Comparison of ENCODE assay signal across 15 mouse cellular contexts in the genomic region with DNA sequence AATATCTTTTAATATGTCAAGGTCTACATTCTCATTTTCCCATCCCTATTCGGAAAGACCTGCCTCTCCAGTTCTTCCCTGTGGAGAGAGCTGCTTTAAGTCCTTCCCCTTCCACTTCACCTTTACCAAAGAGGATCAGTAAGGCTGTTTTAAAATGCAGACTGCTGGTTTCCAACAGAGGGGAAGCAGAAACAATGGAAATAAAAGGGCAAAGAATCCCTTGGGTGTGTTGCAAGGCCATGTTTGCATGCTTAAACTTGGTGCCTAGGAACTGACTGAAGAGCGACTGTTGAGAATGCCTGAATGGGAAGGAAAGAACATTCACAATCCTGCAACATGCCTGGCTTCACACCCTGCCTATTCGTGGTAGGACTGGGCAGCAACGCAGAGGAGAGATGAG.
"Had no signal": no experiment of that assay in that cellular context is flagged by ENCODE, and none has a peak within 500 bp of the region (broad histone marks: within the 10 kb centered on the region; RNA-seq: fewer than 3 reads in every experiment).

No protein-coding gene starts in this region.

- H3K4me3 ChIP-seq: limb, embryonic 10.5 days; limb, embryonic 13.5 days; liver, embryonic 12.5 days; liver, embryonic 15.5 days; midbrain, embryonic 10.5 days; midbrain, embryonic 15.5 days had no signal

- H3K4me2 ChIP-seq: limb, embryonic 13.5 days; liver, embryonic 12.5 days; liver, embryonic 15.5 days; midbrain, embryonic 15.5 days had no signal

- H3K36me3 ChIP-seq: limb, embryonic 10.5 days; limb, embryonic 13.5 days; liver, embryonic 12.5 days; liver, embryonic 15.5 days; midbrain, embryonic 10.5 days; midbrain, embryonic 15.5 days had no signal

- DNase-seq: kidney, adult 18-20 months; kidney, adult 9 months; kidney, postnatal 14 days; liver; lung, adult 18-20 months; lung, postnatal 14 days; lung, postnatal 4 days; thymus, adult 18-20 months had no signal

- H3K9me3 ChIP-seq: limb, embryonic 10.5 days; limb, embryonic 13.5 days; liver, embryonic 12.5 days; liver, embryonic 15.5 days; midbrain, embryonic 10.5 days; midbrain, embryonic 15.5 days had no signal

- H3K4me1 ChIP-seq: limb, embryonic 10.5 days; limb, embryonic 13.5 days; liver, embryonic 12.5 days; liver, embryonic 15.5 days had no signal

- H3K27me3 ChIP-seq: limb, embryonic 13.5 days; liver, embryonic 12.5 days; liver, embryonic 15.5 days; midbrain, embryonic 15.5 days had no signal

- H3K27ac ChIP-seq: limb, embryonic 10.5 days; limb, embryonic 13.5 days; liver, embryonic 12.5 days; liver, embryonic 15.5 days; midbrain, embryonic 10.5 days; midbrain, embryonic 15.5 days had no signal

- ATAC-seq: intestine, embryonic 16.5 days; liver, embryonic 12.5 days; midbrain, embryonic 15.5 days had no signal

- H3K9ac ChIP-seq: limb, embryonic 13.5 days; liver, embryonic 12.5 days; liver, embryonic 15.5 days; midbrain, embryonic 15.5 days had no signal
